Mouse (Mus musculus): Measurements from ENCODE around the gene Sept5. TPM values are rescaled to one million over a fixed set of nuclear protein-coding genes. Genes with fewer than 3 reads are reported as not detected.
A peak's percentile ranks its signal among the peaks of the same experiment; 100 is the strongest.

The Sept5 gene
- polyA plus RNA-seq, 1 experiment from 2014 or later: 29.3 TPM

GRCm38 (mm10) chr16:18622019-18622418 is 7.7 kb downstream of the Sept5 start, which contains the start of gene Gp1bb:
TSS of gene Gp1bb (minus strand) at chr16:18622403.
- ATAC-seq (replicated peaks; ENCODE audit: low FRiP score, low TSS enrichment, low read depth) (no peak), DNase-seq (ENCODE audit: low spot score) (no peak)
- Histone ChIP-seq H3K4me2 (ENCODE audit: low read length) (peak within 1 kb of the TSS; percentile 84), H3K4me1 (replicated peaks; ENCODE audit: control insufficient read depth, insufficient read depth, low read length) (peaks cover 17% of the 10 kb centered on the region), H3K36me3 (ENCODE audit: control insufficient read depth, insufficient read depth, low read length) (peaks cover 23% of the 10 kb centered on the region), H3K9ac (ENCODE audit: low read length) (no peak within 1 kb of the TSS), H3K27me3 (replicated peaks; ENCODE audit: control insufficient read depth, insufficient read depth, low read length) (peaks cover 86% of the 10 kb centered on the region), H3K27ac (ENCODE audit: low read depth) (no peak within 1 kb of the TSS), H3K9me3 (ENCODE audit: control insufficient read depth, low read length) (no peaks in the 10 kb centered on the region), H3K4me3 (ENCODE audit: low read depth, low read length) (peak within 1 kb of the TSS; percentile 47)
- 27% methylated on average over 17 of the region's 17 CpGs for WGBS

- ATAC-seq (replicated peaks; ENCODE audit: low FRiP score, low TSS enrichment, low read depth): no peak
- H3K27me3 ChIP-seq (replicated peaks; ENCODE audit: control insufficient read depth, insufficient read depth, low read length): peaks cover 83% of the 10 kb centered on the region
- H3K4me2 ChIP-seq (ENCODE audit: low read length): peak overlapping the region; percentile 84
- H3K9me3 ChIP-seq (ENCODE audit: control insufficient read depth, low read length): no peaks in the 10 kb centered on the region
- 5% methylated on average over 38 of the region's 38 CpGs for WGBS
- H3K9ac ChIP-seq (ENCODE audit: low read length): no peak overlapping the region
- H3K4me3 ChIP-seq (ENCODE audit: low read depth, low read length): peak overlapping the region; percentile 47
- DNase-seq (ENCODE audit: low spot score): no peak
- peaks cover 17% of the 10 kb centered on the region for H3K4me1 ChIP-seq (replicated peaks; ENCODE audit: control insufficient read depth, insufficient read depth, low read length)
- H3K36me3 ChIP-seq (ENCODE audit: control insufficient read depth, insufficient read depth, low read length): peaks cover 23% of the 10 kb centered on the region
- no peak overlapping the region for H3K27ac ChIP-seq (ENCODE audit: low read depth)
These were observed 8.3 kb downstream of the Sept5 start for GRCm38 (mm10) chr16:18621362-18622001.

GRCm38 (mm10) chr16:18620601-18621361 is 9.0 kb downstream of the Sept5 start:
- 0 out of 2 replicates have a peak, but pooled peaks have one; percentile 7 for ATAC-seq (replicated peaks; ENCODE audit: low FRiP score, low TSS enrichment, low read depth)
- Histone ChIP-seq H3K27ac (ENCODE audit: low read depth) (no peak overlapping the region), H3K9ac (ENCODE audit: low read length) (peak overlapping the region; percentile 20; the same call in 1 of the 2 replicates)

GRCm38 (mm10) chr16:18620201-18620600 is 9.6 kb downstream of the Sept5 start:
- Histone ChIP-seq H3K27ac (ENCODE audit: low read depth) (no peak overlapping the region), H3K4me1 (replicated peaks; ENCODE audit: control insufficient read depth, insufficient read depth, low read length) (peaks cover 12% of the 10 kb centered on the region), H3K9me3 (ENCODE audit: control insufficient read depth, low read length) (no peaks in the 10 kb centered on the region), H3K36me3 (ENCODE audit: control insufficient read depth, insufficient read depth, low read length) (peaks cover 23% of the 10 kb centered on the region), H3K4me2 (ENCODE audit: low read length) (no peak overlapping the region), H3K9ac (ENCODE audit: low read length) (no peak overlapping the region), H3K27me3 (replicated peaks; ENCODE audit: control insufficient read depth, insufficient read depth, low read length) (peaks cover 73% of the 10 kb centered on the region), H3K4me3 (ENCODE audit: low read depth, low read length) (no peak overlapping the region; the same call in 1 of the 2 replicates)
- no peak for DNase-seq (ENCODE audit: low spot score)
- WGBS: 40% methylated on average over 6 of the region's 6 CpGs
- no peak for ATAC-seq (replicated peaks; ENCODE audit: low FRiP score, low TSS enrichment, low read depth)

More at GRCm38 (mm10) chr16:18620601-18621361, 9.0 kb downstream of the Sept5 start:
- Histone ChIP-seq H3K4me2 (ENCODE audit: low read length) (peak overlapping the region; percentile 84), H3K36me3 (ENCODE audit: control insufficient read depth, insufficient read depth, low read length) (peaks cover 23% of the 10 kb centered on the region), H3K4me1 (replicated peaks; ENCODE audit: control insufficient read depth, insufficient read depth, low read length) (peaks cover 12% of the 10 kb centered on the region), H3K9me3 (ENCODE audit: control insufficient read depth, low read length) (no peaks in the 10 kb centered on the region), H3K27me3 (replicated peaks; ENCODE audit: control insufficient read depth, insufficient read depth, low read length) (peaks cover 79% of the 10 kb centered on the region), H3K4me3 (ENCODE audit: low read depth, low read length) (peak overlapping the region; percentile 47)
- under 1% methylated on average over 74 of the region's 74 CpGs for WGBS
- DNase-seq (ENCODE audit: low spot score): peak; percentile 76

- Histone ChIP-seq H3K4me1 (replicated peaks; ENCODE audit: control insufficient read depth, insufficient read depth, low read length) (peaks cover 12% of the 10 kb centered on the region), H3K27ac (ENCODE audit: low read depth) (no peak overlapping the region), H3K36me3 (ENCODE audit: control insufficient read depth, insufficient read depth, low read length) (peaks cover 18% of the 10 kb centered on the region), H3K9ac (ENCODE audit: low read length) (no peak overlapping the region), H3K27me3 (replicated peaks; ENCODE audit: control insufficient read depth, insufficient read depth, low read length) (peaks cover 62% of the 10 kb centered on the region), H3K4me3 (ENCODE audit: low read depth, low read length) (no peak overlapping the region), H3K9me3 (ENCODE audit: control insufficient read depth, low read length) (no peaks in the 10 kb centered on the region), H3K4me2 (ENCODE audit: low read length) (no peak overlapping the region)
- ATAC-seq (replicated peaks; ENCODE audit: low FRiP score, low TSS enrichment, low read depth) (no peak), DNase-seq (ENCODE audit: low spot score) (no peak)
- 66% methylated on average over 4 of the region's 4 CpGs for WGBS
These were observed 10.6 kb downstream of the Sept5 start for GRCm38 (mm10) chr16:18619110-18619509.

- DNase-seq (ENCODE audit: low spot score) (no peak), ATAC-seq (replicated peaks; ENCODE audit: low FRiP score, low TSS enrichment, low read depth) (no peak)
- Histone ChIP-seq H3K36me3 (ENCODE audit: control insufficient read depth, insufficient read depth, low read length) (peaks cover 10% of the 10 kb centered on the region; the same call in 1 of the 2 replicates), H3K4me1 (replicated peaks; ENCODE audit: control insufficient read depth, insufficient read depth, low read length) (peaks cover 12% of the 10 kb centered on the region), H3K27me3 (replicated peaks; ENCODE audit: control insufficient read depth, insufficient read depth, low read length) (peaks cover 54% of the 10 kb centered on the region), H3K27ac (ENCODE audit: low read depth) (no peak overlapping the region), H3K4me3 (ENCODE audit: low read depth, low read length) (no peak overlapping the region), H3K4me2 (ENCODE audit: low read length) (no peak overlapping the region), H3K9me3 (ENCODE audit: control insufficient read depth, low read length) (no peaks in the 10 kb centered on the region), H3K9ac (ENCODE audit: low read length) (no peak overlapping the region)
- 61% methylated on average over 2 of the region's 2 CpGs for WGBS
These were observed 11.5 kb downstream of the Sept5 start for GRCm38 (mm10) chr16:18618297-18618696.

- Histone ChIP-seq H3K4me3 (ENCODE audit: low read depth, low read length) (no peak overlapping the region), H3K27me3 (replicated peaks; ENCODE audit: control insufficient read depth, insufficient read depth, low read length) (peaks cover 46% of the 10 kb centered on the region)
- WGBS: 2% methylated on average over 27 of the region's 27 CpGs
These were observed 12.2 kb downstream of the Sept5 start for GRCm38 (mm10) chr16:18617370-18618065.

GRCm38 (mm10) chr16:18613301-18613700 is 16.5 kb downstream of the Sept5 start:
- H3K36me3 ChIP-seq (ENCODE audit: control insufficient read depth, insufficient read depth, low read length): no peaks in the 10 kb centered on the region
- H3K4me2 ChIP-seq (ENCODE audit: low read length): no peak overlapping the region
- peaks cover 12% of the 10 kb centered on the region; the same call in 1 of the 2 replicates for H3K4me1 ChIP-seq (replicated peaks; ENCODE audit: control insufficient read depth, insufficient read depth, low read length)
- no peak for ATAC-seq (replicated peaks; ENCODE audit: low FRiP score, low TSS enrichment, low read depth)
- WGBS: 62% methylated on average over 3 of the region's 3 CpGs
- no peak overlapping the region for H3K9ac ChIP-seq (ENCODE audit: low read length)
- DNase-seq (ENCODE audit: low spot score): no peak
- peaks cover 14% of the 10 kb centered on the region; the same call in 1 of the 2 replicates for H3K27me3 ChIP-seq (replicated peaks; ENCODE audit: control insufficient read depth, insufficient read depth, low read length)
- H3K4me3 ChIP-seq (ENCODE audit: low read depth, low read length): no peak overlapping the region
- no peak overlapping the region for H3K27ac ChIP-seq (ENCODE audit: low read depth)
- no peaks in the 10 kb centered on the region for H3K9me3 ChIP-seq (ENCODE audit: control insufficient read depth, low read length)

More at GRCm38 (mm10) chr16:18617370-18618065, 12.2 kb downstream of the Sept5 start:
- H3K36me3 ChIP-seq (ENCODE audit: control insufficient read depth, insufficient read depth, low read length): 0 out of 2 replicates have a peak, but pooled peaks cover 2% of the 10 kb centered on the region
- H3K4me2 ChIP-seq (ENCODE audit: low read length): peak overlapping the region; percentile 43
- no peak; the same call in 1 of the 2 replicates for ATAC-seq (replicated peaks; ENCODE audit: low FRiP score, low TSS enrichment, low read depth)
- no peaks in the 10 kb centered on the region for H3K9me3 ChIP-seq (ENCODE audit: control insufficient read depth, low read length)
- H3K9ac ChIP-seq (ENCODE audit: low read length): no peak overlapping the region
- H3K27ac ChIP-seq (ENCODE audit: low read depth): no peak overlapping the region
- DNase-seq (ENCODE audit: low spot score): peak; percentile 98
- H3K4me1 ChIP-seq (replicated peaks; ENCODE audit: control insufficient read depth, insufficient read depth, low read length): peaks cover 12% of the 10 kb centered on the region
